Mouse (Mus musculus) lung, postnatal 36 days (tissue): ENCODE measurements around the gene Cacna1a.

ENCODE experiments used
- DNase-seq: peaks from one replicate; pipeline ENCODE4 v3.0.0; 2022; ENCODE audit warnings: mixed read lengths

The Cacna1a gene

GRCm38 (mm10) chr8:84640617-84641294 lies 252.5 kb downstream of the Cacna1a start:
- no peak for DNase-seq

- no peak for DNase-seq
Observed at GRCm38 (mm10) chr8:84641578-84642361, 253.5 kb downstream of the Cacna1a start.

GRCm38 (mm10) chr8:84643019-84643418 lies 254.8 kb downstream of the Cacna1a start:
- no peak for DNase-seq

- no peak for DNase-seq
Observed at GRCm38 (mm10) chr8:84646800-84647199, 258.6 kb downstream of the Cacna1a start.

GRCm38 (mm10) chr8:84647461-84647901 lies 259.2 kb downstream of the Cacna1a start:
- peak; percentile 44 for DNase-seq

GRCm38 (mm10) chr8:84650213-84650612 lies 262.0 kb downstream of the Cacna1a start:
- no peak for DNase-seq

GRCm38 (mm10) chr8:84653092-84653631 lies 264.9 kb downstream of the Cacna1a start:
- DNase-seq, result no peak

- DNase-seq, result no peak
Observed at GRCm38 (mm10) chr8:84654597-84654996, 266.4 kb downstream of the Cacna1a start.

- DNase-seq, result peak; percentile 63
Observed at GRCm38 (mm10) chr8:84655336-84656190, 267.3 kb downstream of the Cacna1a start.

GRCm38 (mm10) chr8:84656191-84656525 lies 267.9 kb downstream of the Cacna1a start:
- peak; percentile 49 for DNase-seq

GRCm38 (mm10) chr8:84656641-84657126 lies 268.4 kb downstream of the Cacna1a start:
- DNase-seq, result peak; percentile 96

GRCm38 (mm10) chr8:84657203-84657602 lies 269.0 kb downstream of the Cacna1a start:
- no peak for DNase-seq

GRCm38 (mm10) chr8:84657680-84658079 lies 269.4 kb downstream of the Cacna1a start:
- DNase-seq, result peak; percentile 62

- DNase-seq, result no peak
Observed at GRCm38 (mm10) chr8:84658951-84659350, 270.7 kb downstream of the Cacna1a start.

GRCm38 (mm10) chr8:84659936-84660818 lies 271.9 kb downstream of the Cacna1a start:
- peak; percentile 87 for DNase-seq

GRCm38 (mm10) chr8:84660819-84661457 lies 272.7 kb downstream of the Cacna1a start:
- DNase-seq, result peak; percentile 86

- peak; percentile 98 for DNase-seq
Observed at GRCm38 (mm10) chr8:84661458-84661871, 273.2 kb downstream of the Cacna1a start.

- DNase-seq, result peak; percentile 35
Observed at GRCm38 (mm10) chr8:84661961-84662571, 273.8 kb downstream of the Cacna1a start.

GRCm38 (mm10) chr8:84662581-84663065 lies 274.4 kb downstream of the Cacna1a start, which contains the start of gene Ier2:
Ier2 (minus strand) TSS chr8:84662852.
- DNase-seq, result peak; percentile 98
